Mouse (Mus musculus): Measurements from ENCODE around the gene Fbxl21. TPM values are rescaled to one million over a fixed set of nuclear protein-coding genes. Genes with fewer than 3 reads are reported as not detected.
A peak's percentile ranks its signal among the peaks of the same experiment; 100 is the strongest.

Gene Fbxl21
- polyA plus RNA-seq, 1 experiment from 2014 or later, result 1.6 TPM

GRCm38 (mm10) chr13:56500132-56500531 is 22.1 kb upstream of the Fbxl21 start:
- no peak overlapping the region for H3K27ac ChIP-seq (ENCODE audit: low read length)
- no peaks in the 10 kb centered on the region for H3K27me3 ChIP-seq (ENCODE audit: control insufficient read depth, insufficient read depth, low read length)
- no peaks in the 10 kb centered on the region for H3K36me3 ChIP-seq (ENCODE audit: control insufficient read depth, insufficient read depth, low read length)
- H3K4me3 ChIP-seq (replicated peaks; ENCODE audit: low read length), result no peak overlapping the region
- H3K9ac ChIP-seq (ENCODE audit: low read length), result no peak overlapping the region
- H3K4me1 ChIP-seq (ENCODE audit: control insufficient read depth, insufficient read depth, low read length), result no peaks in the 10 kb centered on the region
- H3K4me2 ChIP-seq (ENCODE audit: low read depth, low read length), result no peak overlapping the region
- no peak for ATAC-seq (ENCODE audit: insufficient read depth, low FRiP score)
- 62% methylated on average over 3 of the region's 3 CpGs for WGBS
- no peaks in the 10 kb centered on the region for H3K9me3 ChIP-seq (replicated peaks; ENCODE audit: control insufficient read depth, low read length)

DNA sequence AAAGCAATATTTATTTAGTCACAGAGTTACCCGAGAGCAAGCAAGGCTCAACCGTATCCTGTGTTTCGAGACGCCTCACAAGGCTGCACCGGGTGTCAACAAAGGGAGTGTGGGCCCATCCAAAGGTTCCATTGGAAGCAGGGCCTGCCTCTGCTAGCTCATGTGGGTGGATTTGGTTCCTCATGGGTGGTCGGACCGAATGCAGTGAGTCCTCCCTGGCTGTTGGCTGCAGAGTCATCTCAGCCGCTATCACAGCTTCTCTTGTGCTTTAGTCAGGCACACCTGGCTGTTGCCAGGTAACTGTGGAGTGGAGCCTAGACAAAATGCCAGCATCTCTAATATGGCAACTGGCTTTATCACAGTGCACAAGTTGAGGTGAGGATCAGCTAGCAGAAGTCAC is 21.6 kb upstream of the Fbxl21 start:
- Histone ChIP-seq H3K27me3 (ENCODE audit: control insufficient read depth, insufficient read depth, low read length) (no peaks in the 10 kb centered on the region), H3K4me2 (ENCODE audit: low read depth, low read length) (no peak overlapping the region), H3K9ac (ENCODE audit: low read length) (no peak overlapping the region), H3K36me3 (ENCODE audit: control insufficient read depth, insufficient read depth, low read length) (no peaks in the 10 kb centered on the region), H3K4me1 (ENCODE audit: control insufficient read depth, insufficient read depth, low read length) (no peaks in the 10 kb centered on the region), H3K4me3 (replicated peaks; ENCODE audit: low read length) (no peak overlapping the region), H3K27ac (ENCODE audit: low read length) (no peak overlapping the region), H3K9me3 (replicated peaks; ENCODE audit: control insufficient read depth, low read length) (no peaks in the 10 kb centered on the region)
- WGBS, result 77% methylated on average over 8 of the region's 8 CpGs
- ATAC-seq (ENCODE audit: insufficient read depth, low FRiP score), result no peak

- Histone ChIP-seq H3K4me1 (ENCODE audit: control insufficient read depth, insufficient read depth, low read length) (no peaks in the 10 kb centered on the region), H3K27ac (ENCODE audit: low read length) (no peak overlapping the region), H3K9me3 (replicated peaks; ENCODE audit: control insufficient read depth, low read length) (no peaks in the 10 kb centered on the region), H3K27me3 (ENCODE audit: control insufficient read depth, insufficient read depth, low read length) (no peaks in the 10 kb centered on the region), H3K4me3 (replicated peaks; ENCODE audit: low read length) (no peak overlapping the region), H3K36me3 (ENCODE audit: control insufficient read depth, insufficient read depth, low read length) (no peaks in the 10 kb centered on the region), H3K9ac (ENCODE audit: low read length) (no peak overlapping the region), H3K4me2 (ENCODE audit: low read depth, low read length) (no peak overlapping the region)
- WGBS, result 62% methylated on average over 6 of the region's 6 CpGs
- ATAC-seq (ENCODE audit: insufficient read depth, low FRiP score), result no peak
These were observed 20.3 kb upstream of the Fbxl21 start for GRCm38 (mm10) chr13:56501866-56502420.

DNA sequence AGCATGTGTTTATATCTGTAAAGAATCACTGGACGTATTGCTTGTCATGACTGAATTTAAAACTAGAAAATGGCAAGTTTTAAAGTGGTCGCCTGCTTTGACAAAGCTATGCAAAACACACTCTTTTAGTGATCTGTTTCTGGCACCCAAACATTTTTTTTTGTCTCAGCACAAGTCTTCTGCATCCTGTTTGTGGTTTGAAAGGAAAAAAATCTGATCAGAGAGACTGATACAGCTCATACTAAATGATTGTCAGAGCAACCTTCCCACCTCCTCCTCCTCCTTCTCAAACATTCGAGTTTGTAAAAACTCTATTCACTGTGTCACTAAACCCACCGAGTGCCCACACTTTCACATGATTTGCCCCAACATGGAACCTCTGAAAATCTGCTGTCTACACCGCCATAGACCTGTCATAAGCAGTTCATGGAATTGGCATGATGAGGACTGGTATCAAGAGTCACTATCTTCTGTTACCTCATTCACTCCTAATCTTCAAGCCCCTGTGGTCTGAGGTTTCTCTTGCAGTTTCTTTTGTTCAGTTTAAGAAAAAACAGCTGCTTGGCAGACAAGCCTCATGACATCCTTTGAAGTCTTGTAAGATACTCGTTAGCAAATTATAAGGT is 15.3 kb upstream of the Fbxl21 start:
- H3K4me1 ChIP-seq (ENCODE audit: control insufficient read depth, insufficient read depth, low read length), result no peaks in the 10 kb centered on the region
- H3K36me3 ChIP-seq (ENCODE audit: control insufficient read depth, insufficient read depth, low read length), result no peaks in the 10 kb centered on the region
- H3K4me3 ChIP-seq (replicated peaks; ENCODE audit: low read length), result no peak overlapping the region
- no peaks in the 10 kb centered on the region for H3K27me3 ChIP-seq (ENCODE audit: control insufficient read depth, insufficient read depth, low read length)
- 0 out of 2 replicates have a peak, but pooled peaks cover 3% of the 10 kb centered on the region for H3K9me3 ChIP-seq (replicated peaks; ENCODE audit: control insufficient read depth, low read length)
- no peak overlapping the region for H3K9ac ChIP-seq (ENCODE audit: low read length)
- 63% methylated on average over 6 of the region's 6 CpGs for WGBS
- no peak overlapping the region for H3K27ac ChIP-seq (ENCODE audit: low read length)
- H3K4me2 ChIP-seq (ENCODE audit: low read depth, low read length), result no peak overlapping the region
- ATAC-seq (ENCODE audit: insufficient read depth, low FRiP score), result no peak

- H3K4me2 ChIP-seq (ENCODE audit: low read depth, low read length), result no peak overlapping the region
- no peaks in the 10 kb centered on the region for H3K36me3 ChIP-seq (ENCODE audit: control insufficient read depth, insufficient read depth, low read length)
- no peak overlapping the region for H3K9ac ChIP-seq (ENCODE audit: low read length)
- H3K27ac ChIP-seq (ENCODE audit: low read length), result no peak overlapping the region
- no peak for ATAC-seq (ENCODE audit: insufficient read depth, low FRiP score)
- H3K9me3 ChIP-seq (replicated peaks; ENCODE audit: control insufficient read depth, low read length), result 0 out of 2 replicates have a peak, but pooled peaks cover 3% of the 10 kb centered on the region
- WGBS, result 77% methylated on average over 2 of the region's 2 CpGs
- no peaks in the 10 kb centered on the region for H3K4me1 ChIP-seq (ENCODE audit: control insufficient read depth, insufficient read depth, low read length)
- H3K4me3 ChIP-seq (replicated peaks; ENCODE audit: low read length), result no peak overlapping the region
- H3K27me3 ChIP-seq (ENCODE audit: control insufficient read depth, insufficient read depth, low read length), result no peaks in the 10 kb centered on the region
These were observed 12.5 kb upstream of the Fbxl21 start for GRCm38 (mm10) chr13:56509796-56510195.

GRCm38 (mm10) chr13:56513595-56513994 is 8.7 kb upstream of the Fbxl21 start:
- no peaks in the 10 kb centered on the region for H3K9me3 ChIP-seq (replicated peaks; ENCODE audit: control insufficient read depth, low read length)
- H3K27me3 ChIP-seq (ENCODE audit: control insufficient read depth, insufficient read depth, low read length), result no peaks in the 10 kb centered on the region
- no peak overlapping the region for H3K4me2 ChIP-seq (ENCODE audit: low read depth, low read length)
- no peaks in the 10 kb centered on the region for H3K4me1 ChIP-seq (ENCODE audit: control insufficient read depth, insufficient read depth, low read length)
- H3K27ac ChIP-seq (ENCODE audit: low read length), result no peak overlapping the region
- ATAC-seq (ENCODE audit: insufficient read depth, low FRiP score), result no peak
- H3K9ac ChIP-seq (ENCODE audit: low read length), result no peak overlapping the region
- no peak overlapping the region for H3K4me3 ChIP-seq (replicated peaks; ENCODE audit: low read length)
- no peaks in the 10 kb centered on the region for H3K36me3 ChIP-seq (ENCODE audit: control insufficient read depth, insufficient read depth, low read length)

DNA sequence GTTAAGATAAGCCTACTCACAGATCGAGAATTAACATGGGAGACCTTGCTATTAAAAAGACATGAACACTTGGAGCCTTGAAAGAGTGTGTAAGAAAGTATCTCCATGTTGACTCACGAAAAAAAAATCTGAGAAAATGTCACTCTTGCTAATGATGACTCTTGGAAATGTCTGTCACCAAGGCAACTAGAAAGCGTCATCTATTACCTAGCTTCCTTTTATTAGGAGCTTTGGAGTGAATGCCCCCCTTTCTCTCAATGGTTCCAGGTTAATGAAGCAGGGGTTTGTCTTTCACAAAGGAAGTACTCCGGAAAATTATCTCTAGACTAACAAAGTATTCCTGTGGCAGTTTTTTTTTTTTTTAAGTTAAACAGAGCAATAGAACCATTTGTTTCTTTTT is 6.0 kb upstream of the Fbxl21 start:
- Histone ChIP-seq H3K4me2 (ENCODE audit: low read depth, low read length) (no peak overlapping the region), H3K36me3 (ENCODE audit: control insufficient read depth, insufficient read depth, low read length) (no peaks in the 10 kb centered on the region), H3K27me3 (ENCODE audit: control insufficient read depth, insufficient read depth, low read length) (no peaks in the 10 kb centered on the region), H3K27ac (ENCODE audit: low read length) (no peak overlapping the region), H3K9ac (ENCODE audit: low read length) (no peak overlapping the region), H3K4me3 (replicated peaks; ENCODE audit: low read length) (no peak overlapping the region), H3K4me1 (ENCODE audit: control insufficient read depth, insufficient read depth, low read length) (no peaks in the 10 kb centered on the region), H3K9me3 (replicated peaks; ENCODE audit: control insufficient read depth, low read length) (no peaks in the 10 kb centered on the region)
- ATAC-seq (ENCODE audit: insufficient read depth, low FRiP score), result no peak
- WGBS, result 51% methylated on average over 4 of the region's 4 CpGs

- Histone ChIP-seq H3K4me1 (ENCODE audit: control insufficient read depth, insufficient read depth, low read length) (no peaks in the 10 kb centered on the region), H3K9me3 (replicated peaks; ENCODE audit: control insufficient read depth, low read length) (no peaks in the 10 kb centered on the region), H3K9ac (ENCODE audit: low read length) (no peak overlapping the region), H3K36me3 (ENCODE audit: control insufficient read depth, insufficient read depth, low read length) (no peaks in the 10 kb centered on the region), H3K4me3 (replicated peaks; ENCODE audit: low read length) (no peak overlapping the region), H3K27me3 (ENCODE audit: control insufficient read depth, insufficient read depth, low read length) (no peaks in the 10 kb centered on the region), H3K27ac (ENCODE audit: low read length) (no peak overlapping the region), H3K4me2 (ENCODE audit: low read depth, low read length) (no peak overlapping the region)
- WGBS, result 51% methylated on average over 7 of the region's 7 CpGs
- ATAC-seq (ENCODE audit: insufficient read depth, low FRiP score), result no peak
These were observed 5.5 kb upstream of the Fbxl21 start for GRCm38 (mm10) chr13:56516816-56517215.

DNA sequence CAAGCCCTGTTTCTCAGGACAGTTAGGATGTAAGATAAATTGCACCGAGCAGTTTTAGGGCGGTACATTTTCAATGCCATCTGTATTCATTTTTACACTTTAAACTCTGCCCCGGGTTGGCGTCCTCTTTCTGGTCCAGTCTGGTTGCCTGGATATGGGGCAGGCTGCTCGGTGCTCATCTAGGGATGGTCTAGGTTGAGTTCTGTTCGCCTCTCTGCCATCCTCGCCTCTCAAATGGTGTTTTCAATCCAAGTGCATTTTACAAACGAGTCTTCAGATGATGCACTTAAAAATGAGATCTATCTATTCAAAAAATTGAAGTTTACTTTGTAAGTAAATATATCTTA is 522 bp downstream of the Fbxl21 start:
- WGBS, result 3% methylated on average over 8 of the region's 8 CpGs
- ATAC-seq (ENCODE audit: insufficient read depth, low FRiP score), result no peak
- Histone ChIP-seq H3K9me3 (replicated peaks; ENCODE audit: control insufficient read depth, low read length) (no peaks in the 10 kb centered on the region), H3K9ac (ENCODE audit: low read length) (peak overlapping the region; percentile 78), H3K4me3 (replicated peaks; ENCODE audit: low read length) (peak overlapping the region; percentile 73), H3K27me3 (ENCODE audit: control insufficient read depth, insufficient read depth, low read length) (no peaks in the 10 kb centered on the region), H3K36me3 (ENCODE audit: control insufficient read depth, insufficient read depth, low read length) (no peaks in the 10 kb centered on the region), H3K4me2 (ENCODE audit: low read depth, low read length) (peak overlapping the region; percentile 97), H3K4me1 (ENCODE audit: control insufficient read depth, insufficient read depth, low read length) (peaks cover 5% of the 10 kb centered on the region; the same call in 1 of the 2 replicates), H3K27ac (ENCODE audit: low read length) (no peak overlapping the region; the same call in 1 of the 2 replicates)
